Mouse (Mus musculus): ENCODE results near the gene Cd300lf. TPM values are rescaled to one million over a fixed set of nuclear protein-coding genes. Genes with fewer than 3 reads are reported as not detected.

Cd300lf gene
- total and polyA plus RNA-seq, 3 experiments: 15.5 to 36.9 (median 35.3) TPM

- Histone ChIP-seq H3K9ac (ENCODE audit: insufficient read depth, low read depth) (0 out of 2 replicates have a peak overlapping the region, but pooled peaks have one; percentile 15), H3K27ac (ENCODE audit: insufficient read depth, low read depth) (peak overlapping the region; percentile 85), H3K27me3 (replicated peaks) (no peaks in the 10 kb centered on the region), H3K79me2 (replicated peaks; ENCODE audit: control insufficient read depth, extremely low read depth, insufficient read depth, poor library complexity, severe bottlenecking) (no peaks in the 10 kb centered on the region), H3K36me3 (replicated peaks in 1 of 2; ENCODE audit: control insufficient read depth in 1 of 2, insufficient read depth in 1 of 2, low read length in 1 of 2) (no peaks in the 10 kb centered on the region), H3K4me3 (replicated peaks in 1 of 3; ENCODE audit: low read depth in 2 of 3, low read length in 2 of 3, poor library complexity in 1 of 3) (no peak overlapping the region), H3K4me1 (ENCODE audit: control insufficient read depth in 1 of 2, insufficient read depth in 2 of 2) (peaks cover 49 to 91% of the 10 kb centered on the region in 2 experiments), H3K9me3 (replicated peaks; ENCODE audit: low read length) (peaks cover 4% of the 10 kb centered on the region), H3K4me2 (ENCODE audit: insufficient read depth, low read depth, poor library complexity, severe bottlenecking) (peak overlapping the region; percentile 42; the same call in 1 of the 2 replicates)
- DNase-seq (ENCODE audit: extremely low read depth): no peak
- in situ Hi-C loops (cut with MboI; ENCODE audit: low pct_ligation_motif_present, low pct_unique_long_range_greater_than_20kb, low sequenced_read_pairs) (no loop called here), dilution Hi-C loops (cut with MboI; ENCODE audit: extremely low pct_ligation_motif_present, extremely low pct_unique_long_range_greater_than_20kb, low sequenced_read_pairs) (no loop called here)
- TF ChIP-seq RAD21 (IDR thresholded peaks at IDR 0.05; ENCODE audit: low read depth, low read length) (no peak), BHLHE40 (IDR thresholded peaks at IDR 0.05; ENCODE audit: low read depth, low read length) (0 out of 2 replicates have a peak, but pooled peaks have one; percentile 15), PAX5 (IDR thresholded peaks at IDR 0.05; ENCODE audit: low read length) (no peak)
Measured at GRCm38 (mm10) chr11:115100741-115101140, 33.1 kb downstream of the Cd300lf start.

- in situ Hi-C loops (cut with MboI; ENCODE audit: low pct_ligation_motif_present, low pct_unique_long_range_greater_than_20kb, low sequenced_read_pairs): no loop called here
- TF ChIP-seq MEF2A (IDR thresholded peaks at IDR 0.05; ENCODE audit: borderline replicate concordance, low read depth, low read length) (peak; percentile 80), NRF1 (IDR thresholded peaks at IDR 0.05; ENCODE audit: low read depth, low read length) (0 out of 2 replicates have a peak, but pooled peaks have one; percentile 2), JUND (conservative IDR thresholded peaks at IDR 0.05; ENCODE audit: low read depth, low read length) (0 out of 2 replicates have a peak, but pooled peaks have one; percentile 6), CHD1 (IDR thresholded peaks at IDR 0.05; ENCODE audit: low read depth, low read length) (peak; percentile 93), CTCF (conservative IDR thresholded peaks at IDR 0.05 in 1 of 2, IDR thresholded peaks at IDR 0.05 in 1 of 2; ENCODE audit: low read depth in 2 of 2, low read length in 2 of 2) (no peak), BHLHE40 (IDR thresholded peaks at IDR 0.05; ENCODE audit: low read depth, low read length) (peak; percentile 36; the same call in 1 of the 2 replicates), SIN3A (IDR thresholded peaks at IDR 0.05; ENCODE audit: low read length) (0 out of 2 replicates have a peak, but pooled peaks have one; percentile 9), USF1 (IDR thresholded peaks at IDR 0.05; ENCODE audit: low read depth, low read length) (no peak), MYC (IDR thresholded peaks at IDR 0.05; ENCODE audit: low read depth, low read length) (peak; percentile 80), ZMIZ1 (IDR thresholded peaks at IDR 0.05; ENCODE audit: low read depth, low read length) (0 out of 2 replicates have a peak, but pooled peaks have one; percentile 40), EP300 (IDR thresholded peaks at IDR 0.05; ENCODE audit: low read length) (peak; percentile 92), E2F4 (IDR thresholded peaks at IDR 0.05; ENCODE audit: insufficient replicate concordance, low read depth, low read length) (no peak), RCOR1 (conservative IDR thresholded peaks at IDR 0.05; ENCODE audit: low read depth, low read length) (peak; percentile 87), TCF12 (IDR thresholded peaks at IDR 0.05; ENCODE audit: low read depth, low read length) (peak; percentile 72), GABPA (IDR thresholded peaks at IDR 0.05; ENCODE audit: insufficient replicate concordance, low read depth, low read length) (no peak), ELF1 (IDR thresholded peaks at IDR 0.05; ENCODE audit: low read depth, low read length) (peak; percentile 40; the same call in 1 of the 2 replicates), MAZ (IDR thresholded peaks at IDR 0.05; ENCODE audit: low read depth, low read length) (0 out of 2 replicates have a peak, but pooled peaks have one; percentile 64), IRF4 (IDR thresholded peaks at IDR 0.05; ENCODE audit: low read depth, low read length) (peak; percentile 90), MXI1 (IDR thresholded peaks at IDR 0.05; ENCODE audit: low read depth, low read length) (peak; percentile 49; the same call in 1 of the 2 replicates), SMC3 (IDR thresholded peaks at IDR 0.05; ENCODE audit: low read depth, low read length) (no peak), ETS1 (conservative IDR thresholded peaks at IDR 0.05; ENCODE audit: low read depth, low read length) (peak; percentile 51), HCFC1 (IDR thresholded peaks at IDR 0.05; ENCODE audit: low read depth, low read length) (peak; percentile 26; the same call in 1 of the 2 replicates)
- dilution Hi-C loops (cut with MboI; ENCODE audit: extremely low pct_ligation_motif_present, extremely low pct_unique_long_range_greater_than_20kb, low sequenced_read_pairs): no loop called here
Measured at GRCm38 (mm10) chr11:115100032-115100621, 33.7 kb downstream of the Cd300lf start.

More at GRCm38 (mm10) chr11:115100032-115100621, 33.7 kb downstream of the Cd300lf start:
- peaks cover 49 to 92% of the 10 kb centered on the region in 2 experiments for H3K4me1 ChIP-seq (ENCODE audit: control insufficient read depth in 1 of 2, insufficient read depth in 2 of 2)
- H3K27ac ChIP-seq (ENCODE audit: insufficient read depth, low read depth): peak overlapping the region; percentile 77
- H3K36me3 ChIP-seq (replicated peaks in 1 of 2; ENCODE audit: control insufficient read depth in 1 of 2, insufficient read depth in 1 of 2, low read length in 1 of 2): no peaks in the 10 kb centered on the region
- H3K4me3 ChIP-seq (replicated peaks in 1 of 3; ENCODE audit: low read depth in 2 of 3, low read length in 2 of 3, poor library complexity in 1 of 3): no peak overlapping the region
- H3K79me2 ChIP-seq (replicated peaks; ENCODE audit: control insufficient read depth, extremely low read depth, insufficient read depth, poor library complexity, severe bottlenecking): no peaks in the 10 kb centered on the region
- H3K9me3 ChIP-seq (replicated peaks; ENCODE audit: low read length): peaks cover 3% of the 10 kb centered on the region
- DNase-seq (ENCODE audit: extremely low read depth): peak; percentile 52
- H3K27me3 ChIP-seq (replicated peaks): no peaks in the 10 kb centered on the region
- H3K4me2 ChIP-seq (ENCODE audit: insufficient read depth, low read depth, poor library complexity, severe bottlenecking): peak overlapping the region; percentile 42
- H3K9ac ChIP-seq (ENCODE audit: insufficient read depth, low read depth): peak overlapping the region; percentile 15; the same call in 1 of the 2 replicates
